Mouse (Mus musculus): ENCODE data around the gene Gdf7.

GRCm38 (mm10) chr12:8335503-8335902 is 33.7 kb upstream of the Gdf7 start:
- TF ChIP-seq CTCF (conservative IDR thresholded peaks at IDR 0.05; ENCODE audit: insufficient read depth, insufficient read length, low read depth, low read length) (no peak), POLR2A (IDR thresholded peaks at IDR 0.05; ENCODE audit: low read depth, low read length) (no peak)

Measured in kidney, adult 2 months (tissue).